Mouse (Mus musculus): Measurements from ENCODE around the gene Idua.

The Idua gene

GRCm38 (mm10) chr5:108680871-108681270, 20.7 kb downstream of the Idua start:
- no peak for DNase-seq (ENCODE audit: low spot score)

GRCm38 (mm10) chr5:108689091-108689490, 29.0 kb downstream of the Idua start:
- DNase-seq (ENCODE audit: low spot score): no peak

GRCm38 (mm10) chr5:108691152-108691551, 31.0 kb downstream of the Idua start:
- no peak for DNase-seq (ENCODE audit: low spot score)

GRCm38 (mm10) chr5:108692271-108692670, 32.1 kb downstream of the Idua start, which contains the start of gene Fgfrl1:
Gene Fgfrl1 (plus strand): TSS chr5:108692382.
- peak; percentile 57 for DNase-seq (ENCODE audit: low spot score)

- peak; percentile 94 for DNase-seq (ENCODE audit: low spot score)
Observed at GRCm38 (mm10) chr5:108693872-108694288, 33.7 kb downstream of the Idua start.

- peak; percentile 45 for DNase-seq (ENCODE audit: low spot score)
Observed at GRCm38 (mm10) chr5:108694352-108695261, 34.5 kb downstream of the Idua start.

GRCm38 (mm10) chr5:108695861-108696260, 35.7 kb downstream of the Idua start:
- no peak for DNase-seq (ENCODE audit: low spot score)

- no peak for DNase-seq (ENCODE audit: low spot score)
Observed at GRCm38 (mm10) chr5:108696542-108696941, 36.4 kb downstream of the Idua start.

- peak; percentile 74 for DNase-seq (ENCODE audit: low spot score)
Observed at GRCm38 (mm10) chr5:108697341-108697753, 37.2 kb downstream of the Idua start.

GRCm38 (mm10) chr5:108700346-108700745, 40.2 kb downstream of the Idua start:
- DNase-seq (ENCODE audit: low spot score): no peak

- no peak for DNase-seq (ENCODE audit: low spot score)
Observed at GRCm38 (mm10) chr5:108701341-108702021, 41.4 kb downstream of the Idua start.

- no peak for DNase-seq (ENCODE audit: low spot score)
Observed at GRCm38 (mm10) chr5:108703754-108704626, 43.9 kb downstream of the Idua start.

- no peak for DNase-seq (ENCODE audit: low spot score)
Observed at GRCm38 (mm10) chr5:108707758-108708157, 47.6 kb downstream of the Idua start.

GRCm38 (mm10) chr5:108708419-108708818, 48.3 kb downstream of the Idua start:
- no peak for DNase-seq (ENCODE audit: low spot score)

GRCm38 (mm10) chr5:108708981-108709731, 49.0 kb downstream of the Idua start:
- DNase-seq (ENCODE audit: low spot score): no peak

- DNase-seq (ENCODE audit: low spot score): no peak
Observed at GRCm38 (mm10) chr5:108711968-108712367, 51.8 kb downstream of the Idua start.

- no peak for DNase-seq (ENCODE audit: low spot score)
Observed at GRCm38 (mm10) chr5:108713096-108713495, 53.0 kb downstream of the Idua start.

GRCm38 (mm10) chr5:108713691-108714090, 53.6 kb downstream of the Idua start:
- DNase-seq (ENCODE audit: low spot score): no peak

GRCm38 (mm10) chr5:108714149-108714548, 54.0 kb downstream of the Idua start:
- DNase-seq (ENCODE audit: low spot score): no peak

GRCm38 (mm10) chr5:108715974-108716373, 55.8 kb downstream of the Idua start:
- no peak for DNase-seq (ENCODE audit: low spot score)

- no peak for DNase-seq (ENCODE audit: low spot score)
Observed at GRCm38 (mm10) chr5:108718051-108718450, 57.9 kb downstream of the Idua start.

Data from embryo, embryonic 10 days (tissue).